Mouse (Mus musculus): ENCODE results near the gene Jarid2. TPM values are rescaled to one million over a fixed set of nuclear protein-coding genes. Genes with fewer than 3 reads are reported as not detected.

The Jarid2 gene
- polyA plus RNA-seq, 1 experiment, result 10.5 TPM

DNA sequence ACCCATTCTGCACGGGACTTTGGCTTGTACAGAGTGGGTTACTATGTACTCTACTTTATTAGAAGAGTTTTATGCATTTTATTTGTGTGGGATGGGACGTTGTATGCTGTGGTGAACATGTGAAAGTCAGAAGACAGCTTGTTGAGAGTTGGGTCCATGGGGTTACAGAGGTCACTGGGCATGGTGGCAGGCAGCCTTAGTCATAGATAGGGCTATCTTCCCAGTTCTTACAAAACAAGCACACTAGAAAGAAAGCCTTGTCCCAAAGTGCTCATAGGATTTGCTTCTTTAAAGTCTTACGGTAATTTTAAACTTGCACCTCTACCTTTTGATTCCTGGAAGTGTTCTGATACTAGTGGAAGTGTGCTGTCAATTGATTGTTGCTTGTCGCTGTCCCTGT lies 103.6 kb downstream of the Jarid2 start:
- no peak for DNase-seq
- WGBS, result 84% methylated on average over 4 of the region's 4 CpGs
- H3K4me3 ChIP-seq (ENCODE audit: insufficient read depth, low read depth, low read length), result no peak overlapping the region
- no peaks in the 10 kb centered on the region for H3K36me3 ChIP-seq (ENCODE audit: control insufficient read depth, insufficient read depth, low read length)
- H3K4me1 ChIP-seq (ENCODE audit: control insufficient read depth, insufficient read depth, low read length), result peaks cover 3% of the 10 kb centered on the region; the same call in 1 of the 2 replicates
- no peak overlapping the region for H3K27ac ChIP-seq (ENCODE audit: insufficient read depth, low read depth, low read length)
- TF ChIP-seq CTCF (conservative IDR thresholded peaks at IDR 0.05; ENCODE audit: insufficient read depth, insufficient read length, low read depth, low read length), result no peak
- no peak for TF ChIP-seq POLR2A (IDR thresholded peaks at IDR 0.05; ENCODE audit: low read depth, low read length)
- no peaks in the 10 kb centered on the region for H3K27me3 ChIP-seq (replicated peaks; ENCODE audit: control insufficient read depth, insufficient read depth, low read length)

DNA sequence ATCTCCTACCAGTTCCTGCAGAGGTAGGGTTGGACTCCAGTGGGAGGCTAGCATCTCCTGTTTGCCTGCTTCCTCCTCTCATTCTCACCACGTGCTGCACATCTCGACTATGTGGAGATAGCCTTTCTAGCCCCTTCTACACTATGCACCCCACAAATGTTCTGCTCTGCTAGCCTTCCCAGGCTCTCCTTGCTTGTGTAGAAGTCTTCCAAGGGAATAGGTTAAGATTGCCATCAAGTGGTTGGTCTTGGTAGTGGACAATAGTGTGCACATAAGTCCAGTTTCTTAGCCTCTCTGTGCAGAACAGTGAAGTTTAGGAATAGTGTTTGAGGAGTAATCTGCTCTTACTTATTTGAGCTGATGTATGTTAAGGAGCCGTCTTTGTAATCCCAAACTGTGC lies 104.1 kb downstream of the Jarid2 start:
- no peaks in the 10 kb centered on the region for H3K27me3 ChIP-seq (replicated peaks; ENCODE audit: control insufficient read depth, insufficient read depth, low read length)
- DNase-seq, result peak; percentile 68
- no peak overlapping the region for H3K4me3 ChIP-seq (ENCODE audit: insufficient read depth, low read depth, low read length)
- H3K36me3 ChIP-seq (ENCODE audit: control insufficient read depth, insufficient read depth, low read length), result no peaks in the 10 kb centered on the region
- TF ChIP-seq CTCF (conservative IDR thresholded peaks at IDR 0.05; ENCODE audit: insufficient read depth, insufficient read length, low read depth, low read length), result peak; percentile 35; the same call in 1 of the 2 replicates
- TF ChIP-seq POLR2A (IDR thresholded peaks at IDR 0.05; ENCODE audit: low read depth, low read length), result no peak
- H3K27ac ChIP-seq (ENCODE audit: insufficient read depth, low read depth, low read length), result no peak overlapping the region
- WGBS, result 31% methylated on average over 3 of the region's 3 CpGs
- H3K4me1 ChIP-seq (ENCODE audit: control insufficient read depth, insufficient read depth, low read length), result peaks cover 3% of the 10 kb centered on the region; the same call in 1 of the 2 replicates

DNA sequence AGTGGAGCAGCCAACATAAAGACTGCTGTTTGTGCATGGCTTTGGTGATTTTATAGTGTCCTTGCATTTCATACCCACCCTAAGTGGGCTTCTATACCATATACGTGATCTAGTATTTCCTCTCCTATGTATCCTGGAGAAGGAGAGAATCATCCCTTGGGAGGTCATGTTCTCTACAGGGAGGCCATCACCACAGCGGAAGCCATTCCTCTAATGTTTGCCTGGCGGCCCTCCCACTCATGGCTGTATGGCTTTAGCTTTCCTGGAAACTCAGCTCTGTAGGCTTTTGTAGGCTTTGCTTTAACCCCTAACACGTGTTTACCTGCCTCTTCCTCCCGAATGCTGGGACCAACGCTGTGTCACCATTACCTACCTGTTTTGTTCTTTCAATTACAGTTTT lies 108.2 kb downstream of the Jarid2 start:
- no peak for DNase-seq
- Histone ChIP-seq H3K27ac (ENCODE audit: insufficient read depth, low read depth, low read length) (no peak overlapping the region), H3K4me3 (ENCODE audit: insufficient read depth, low read depth, low read length) (no peak overlapping the region), H3K27me3 (replicated peaks; ENCODE audit: control insufficient read depth, insufficient read depth, low read length) (no peaks in the 10 kb centered on the region), H3K4me1 (ENCODE audit: control insufficient read depth, insufficient read depth, low read length) (peaks cover 23% of the 10 kb centered on the region), H3K36me3 (ENCODE audit: control insufficient read depth, insufficient read depth, low read length) (no peaks in the 10 kb centered on the region)
- TF ChIP-seq CTCF (conservative IDR thresholded peaks at IDR 0.05; ENCODE audit: insufficient read depth, insufficient read length, low read depth, low read length), result no peak
- TF ChIP-seq POLR2A (IDR thresholded peaks at IDR 0.05; ENCODE audit: low read depth, low read length), result no peak
- WGBS, result 86% methylated on average over 6 of the region's 6 CpGs

DNA sequence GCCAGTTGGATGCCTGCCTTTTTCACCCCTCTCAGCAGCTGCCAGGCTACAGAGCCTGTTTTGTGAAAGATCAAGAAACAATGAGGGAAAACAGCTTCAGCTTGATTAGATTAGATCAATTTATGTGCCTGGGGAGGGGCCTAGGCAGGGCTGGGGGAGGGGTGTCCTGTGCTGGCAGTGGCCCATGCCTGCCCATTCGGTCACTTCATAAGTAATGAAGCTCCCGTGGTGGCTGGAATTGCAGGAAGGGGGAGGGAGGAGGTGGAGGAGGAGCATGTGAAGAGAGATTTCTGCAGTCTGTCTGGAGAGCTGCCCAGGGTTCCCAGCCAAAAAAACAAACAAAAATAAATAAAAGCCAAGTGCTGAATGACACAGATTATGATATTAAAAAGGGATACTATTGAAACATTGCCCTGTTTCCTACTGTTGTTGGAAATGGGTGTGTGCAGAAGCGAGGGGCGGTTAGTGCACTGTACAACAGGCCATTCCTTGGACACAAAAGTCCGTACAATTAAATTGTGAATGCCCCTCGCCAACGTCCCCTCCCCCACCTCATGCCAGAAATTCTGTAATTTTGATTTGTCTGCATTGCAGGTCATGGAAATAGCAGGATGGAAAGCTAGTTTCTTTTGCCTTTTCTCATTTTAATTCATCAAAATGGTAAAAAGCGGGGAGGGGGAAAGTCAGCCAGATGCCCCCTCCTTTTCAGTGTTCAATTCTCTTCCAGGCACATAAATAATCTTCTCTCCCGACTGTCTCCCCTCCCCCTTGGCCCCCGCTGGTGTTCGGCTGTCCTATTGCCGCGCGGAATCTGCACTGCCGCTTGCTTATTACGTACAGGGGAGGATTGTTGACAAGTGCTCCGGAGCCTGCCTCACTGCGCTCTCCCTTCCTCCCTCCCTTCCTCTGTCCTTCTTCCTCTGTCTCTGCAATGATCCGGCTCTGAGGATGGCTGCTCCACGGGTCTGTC lies 110.9 kb downstream of the Jarid2 start:
- Histone ChIP-seq H3K27me3 (replicated peaks; ENCODE audit: control insufficient read depth, insufficient read depth, low read length) (no peaks in the 10 kb centered on the region), H3K4me3 (ENCODE audit: insufficient read depth, low read depth, low read length) (peak overlapping the region; percentile 33), H3K27ac (ENCODE audit: insufficient read depth, low read depth, low read length) (peak overlapping the region; percentile 42; the same call in 1 of the 2 replicates), H3K36me3 (ENCODE audit: control insufficient read depth, insufficient read depth, low read length) (no peaks in the 10 kb centered on the region), H3K4me1 (ENCODE audit: control insufficient read depth, insufficient read depth, low read length) (peaks cover 26% of the 10 kb centered on the region)
- peak; percentile 96 for DNase-seq
- TF ChIP-seq CTCF (conservative IDR thresholded peaks at IDR 0.05; ENCODE audit: insufficient read depth, insufficient read length, low read depth, low read length) (no peak), POLR2A (IDR thresholded peaks at IDR 0.05; ENCODE audit: low read depth, low read length) (no peak)
- 10% methylated on average over 20 of the region's 20 CpGs for whole genome bisulfite sequencing

DNA sequence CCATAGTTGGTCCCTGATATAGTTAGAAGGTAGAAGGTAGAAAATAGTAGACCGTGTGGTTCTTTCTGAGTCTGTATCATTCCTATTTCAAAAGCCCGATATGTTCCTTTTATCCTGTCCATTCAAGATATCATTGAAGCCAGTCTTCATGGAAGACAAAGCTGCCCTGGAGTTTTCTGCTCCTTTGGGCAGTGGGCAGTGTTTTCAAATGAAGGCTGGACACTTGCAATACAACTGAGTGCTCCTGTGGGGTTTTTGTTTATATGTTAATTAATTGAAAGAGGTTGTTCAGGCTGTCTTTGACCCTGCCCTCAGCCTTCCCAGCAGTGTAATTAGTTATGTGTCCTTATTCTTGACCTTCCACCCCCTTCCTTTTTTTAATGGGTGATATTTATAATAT lies 122.2 kb downstream of the Jarid2 start:
- WGBS, result 97% methylated on average over 2 of the region's 2 CpGs
- H3K27me3 ChIP-seq (replicated peaks; ENCODE audit: control insufficient read depth, insufficient read depth, low read length), result no peaks in the 10 kb centered on the region
- no peak overlapping the region for H3K4me3 ChIP-seq (ENCODE audit: insufficient read depth, low read depth, low read length)
- no peak for TF ChIP-seq CTCF (conservative IDR thresholded peaks at IDR 0.05; ENCODE audit: insufficient read depth, insufficient read length, low read depth, low read length)
- TF ChIP-seq POLR2A (IDR thresholded peaks at IDR 0.05; ENCODE audit: low read depth, low read length), result no peak
- H3K27ac ChIP-seq (ENCODE audit: insufficient read depth, low read depth, low read length), result no peak overlapping the region
- H3K36me3 ChIP-seq (ENCODE audit: control insufficient read depth, insufficient read depth, low read length), result peaks cover 1% of the 10 kb centered on the region; the same call in 1 of the 2 replicates
- no peaks in the 10 kb centered on the region; the same call in 1 of the 2 replicates for H3K4me1 ChIP-seq (ENCODE audit: control insufficient read depth, insufficient read depth, low read length)
- no peak for DNase-seq

DNA sequence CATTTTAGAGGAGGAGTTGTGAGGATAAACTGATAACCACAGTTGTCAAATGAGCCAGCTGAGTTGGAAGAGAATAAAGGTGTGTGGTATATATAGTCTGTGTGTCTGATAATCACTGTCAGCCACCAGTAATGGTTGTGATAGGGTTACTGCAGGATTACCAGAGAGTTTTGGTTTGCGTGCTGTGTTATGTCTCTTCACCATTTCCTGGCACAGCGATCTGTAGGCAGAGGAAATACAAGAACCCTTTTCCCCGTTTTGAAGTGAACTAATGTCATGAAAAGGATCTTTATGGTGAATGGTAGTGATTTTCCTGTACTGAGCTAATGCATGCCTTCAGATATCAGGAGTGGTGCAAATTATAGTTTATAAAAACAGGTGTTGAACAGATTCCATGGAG lies 122.8 kb downstream of the Jarid2 start:
- Histone ChIP-seq H3K27ac (ENCODE audit: insufficient read depth, low read depth, low read length) (no peak overlapping the region), H3K36me3 (ENCODE audit: control insufficient read depth, insufficient read depth, low read length) (peaks cover 1% of the 10 kb centered on the region; the same call in 1 of the 2 replicates), H3K27me3 (replicated peaks; ENCODE audit: control insufficient read depth, insufficient read depth, low read length) (no peaks in the 10 kb centered on the region), H3K4me3 (ENCODE audit: insufficient read depth, low read depth, low read length) (no peak overlapping the region), H3K4me1 (ENCODE audit: control insufficient read depth, insufficient read depth, low read length) (no peaks in the 10 kb centered on the region; the same call in 1 of the 2 replicates)
- no peak for DNase-seq
- 72% methylated on average over 3 of the region's 3 CpGs for WGBS
- TF ChIP-seq POLR2A (IDR thresholded peaks at IDR 0.05; ENCODE audit: low read depth, low read length) (no peak), CTCF (conservative IDR thresholded peaks at IDR 0.05; ENCODE audit: insufficient read depth, insufficient read length, low read depth, low read length) (no peak)

DNA sequence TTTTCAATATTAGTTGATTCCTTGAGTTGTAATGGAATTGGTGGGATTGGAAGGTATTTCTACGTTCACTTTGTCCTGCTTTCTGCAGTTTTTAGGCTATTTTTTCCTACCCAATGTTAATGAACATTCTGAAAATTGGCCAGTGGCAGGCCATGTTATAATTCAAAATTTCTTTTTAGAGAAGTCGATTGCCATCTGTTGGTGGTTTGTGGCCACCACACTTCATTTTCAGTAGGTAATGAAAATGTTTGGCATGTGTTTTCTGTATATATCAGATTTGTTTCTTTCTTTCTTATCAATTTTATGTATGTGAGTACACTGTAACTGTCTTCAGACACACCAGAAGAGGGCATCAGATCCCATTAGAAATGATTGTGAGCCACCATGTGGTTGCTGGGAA lies 136.3 kb downstream of the Jarid2 start:
- TF ChIP-seq POLR2A (IDR thresholded peaks at IDR 0.05; ENCODE audit: low read depth, low read length) (no peak), CTCF (conservative IDR thresholded peaks at IDR 0.05; ENCODE audit: insufficient read depth, insufficient read length, low read depth, low read length) (no peak)
- Histone ChIP-seq H3K4me1 (ENCODE audit: control insufficient read depth, insufficient read depth, low read length) (no peaks in the 10 kb centered on the region; the same call in 1 of the 2 replicates), H3K4me3 (ENCODE audit: insufficient read depth, low read depth, low read length) (no peak overlapping the region), H3K36me3 (ENCODE audit: control insufficient read depth, insufficient read depth, low read length) (no peaks in the 10 kb centered on the region), H3K27ac (ENCODE audit: insufficient read depth, low read depth, low read length) (no peak overlapping the region), H3K27me3 (replicated peaks; ENCODE audit: control insufficient read depth, insufficient read depth, low read length) (no peaks in the 10 kb centered on the region)
- no peak for DNase-seq
- 91% methylated on average over 2 of the region's 2 CpGs for WGBS
